Mouse (Mus musculus) retina, embryonic 14.5 days (tissue): ENCODE measurements around the gene 1700061G19Rik.

Experiments
- DNase-seq: peaks from one replicate; pipeline ENCODE4 v3.0.0-alpha.2; 2015; ENCODE audit warnings: low spot score

The 1700061G19Rik gene

DNA sequence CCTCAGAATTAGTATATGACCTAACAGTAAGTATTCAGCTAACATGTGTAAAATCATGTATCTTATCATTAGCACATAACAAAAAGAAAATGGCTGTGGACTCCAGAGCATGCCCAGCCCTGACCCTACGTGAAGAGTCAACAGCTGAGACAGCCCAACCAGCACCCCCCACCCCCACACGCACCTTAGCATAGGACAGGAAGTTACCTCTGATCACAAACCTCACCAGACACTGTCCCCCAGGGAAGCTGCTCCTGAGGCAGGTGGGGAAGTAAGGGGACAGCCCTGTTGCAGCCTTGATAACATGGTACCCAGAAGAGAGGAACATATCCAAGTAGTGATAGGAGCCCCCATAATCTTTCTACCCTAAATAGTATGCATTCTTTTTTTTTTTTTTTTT is 50.7 kb downstream of the 1700061G19Rik start:
- DNase-seq = no peak

DNA sequence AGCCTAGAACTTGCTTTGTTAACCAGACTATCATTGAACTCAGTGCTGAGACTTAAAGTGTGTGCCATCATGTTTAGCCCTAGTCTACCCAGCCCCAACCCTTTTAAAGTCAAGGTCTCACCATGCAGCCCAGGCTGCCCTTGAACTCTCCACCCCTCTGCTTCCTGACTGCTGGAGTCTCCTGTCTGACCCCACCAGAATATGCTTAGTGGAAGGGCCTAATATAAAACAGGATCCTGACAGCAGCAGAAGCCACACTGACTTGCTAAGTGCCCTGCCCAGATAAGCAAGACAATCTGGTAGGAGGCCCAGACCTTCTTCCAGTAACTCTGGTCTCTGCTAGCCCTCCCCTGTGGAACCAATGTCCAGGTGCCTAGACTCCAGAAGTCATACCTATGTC is 53.8 kb downstream of the 1700061G19Rik start:
- DNase-seq = no peak

DNA sequence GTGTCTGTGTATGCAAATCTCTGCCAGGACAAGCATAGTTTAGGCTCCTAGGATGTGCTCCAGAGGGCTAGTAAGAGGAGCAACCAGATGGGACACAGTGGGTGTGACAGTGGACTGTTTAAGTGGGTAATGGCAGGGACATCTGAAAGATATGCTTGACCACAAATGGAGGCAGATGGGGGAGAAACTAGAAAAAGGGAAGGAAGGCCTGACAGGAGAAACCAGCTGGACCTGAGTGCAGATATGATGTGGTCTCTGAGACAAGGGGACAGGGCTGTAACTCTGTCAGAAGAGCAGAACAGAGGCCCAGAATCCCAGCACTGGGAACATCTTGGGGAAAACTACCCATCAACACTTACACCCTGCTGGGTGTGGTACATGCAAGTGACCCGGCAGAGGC is 54.3 kb downstream of the 1700061G19Rik start:
- no peak for DNase-seq

DNA sequence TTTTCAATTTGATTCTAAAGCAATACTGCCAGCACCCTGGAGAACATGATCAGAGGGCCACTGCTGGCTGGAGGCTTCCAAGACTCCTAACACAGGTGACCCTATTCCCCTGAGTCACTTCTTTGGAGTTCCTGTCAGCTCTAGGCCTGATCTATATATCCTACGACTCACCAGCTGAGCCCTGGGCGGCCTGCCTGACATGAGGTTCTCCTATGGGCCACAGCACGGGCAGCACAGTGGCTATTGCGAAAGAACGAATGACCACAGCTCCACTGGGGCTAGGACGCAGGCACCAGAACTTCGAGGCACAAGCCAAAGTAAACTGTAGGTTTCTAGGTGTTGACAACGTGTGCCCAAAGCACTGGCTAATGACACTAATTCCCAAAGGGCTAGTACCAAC is 54.7 kb downstream of the 1700061G19Rik start:
- DNase-seq = no peak

DNA sequence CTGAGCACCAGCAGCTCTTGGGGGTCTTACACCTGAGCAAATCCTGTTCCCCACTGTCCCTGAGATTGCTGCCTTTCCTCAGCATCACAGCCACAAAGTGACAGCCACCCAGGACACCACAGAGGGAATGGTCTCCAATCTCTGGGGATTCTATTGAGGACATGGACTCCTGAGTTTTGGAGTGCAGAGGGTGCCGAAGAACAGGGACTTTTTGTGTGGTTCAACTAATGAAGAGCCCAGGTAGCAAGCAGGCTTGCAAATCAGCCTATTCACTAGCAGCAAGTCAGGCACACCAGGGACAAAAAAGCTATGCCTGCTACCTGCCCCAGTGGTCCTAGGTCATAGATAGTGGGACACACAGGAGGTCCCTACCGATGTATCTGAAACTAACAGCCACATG is 58.1 kb downstream of the 1700061G19Rik start:
- no peak for DNase-seq

DNA sequence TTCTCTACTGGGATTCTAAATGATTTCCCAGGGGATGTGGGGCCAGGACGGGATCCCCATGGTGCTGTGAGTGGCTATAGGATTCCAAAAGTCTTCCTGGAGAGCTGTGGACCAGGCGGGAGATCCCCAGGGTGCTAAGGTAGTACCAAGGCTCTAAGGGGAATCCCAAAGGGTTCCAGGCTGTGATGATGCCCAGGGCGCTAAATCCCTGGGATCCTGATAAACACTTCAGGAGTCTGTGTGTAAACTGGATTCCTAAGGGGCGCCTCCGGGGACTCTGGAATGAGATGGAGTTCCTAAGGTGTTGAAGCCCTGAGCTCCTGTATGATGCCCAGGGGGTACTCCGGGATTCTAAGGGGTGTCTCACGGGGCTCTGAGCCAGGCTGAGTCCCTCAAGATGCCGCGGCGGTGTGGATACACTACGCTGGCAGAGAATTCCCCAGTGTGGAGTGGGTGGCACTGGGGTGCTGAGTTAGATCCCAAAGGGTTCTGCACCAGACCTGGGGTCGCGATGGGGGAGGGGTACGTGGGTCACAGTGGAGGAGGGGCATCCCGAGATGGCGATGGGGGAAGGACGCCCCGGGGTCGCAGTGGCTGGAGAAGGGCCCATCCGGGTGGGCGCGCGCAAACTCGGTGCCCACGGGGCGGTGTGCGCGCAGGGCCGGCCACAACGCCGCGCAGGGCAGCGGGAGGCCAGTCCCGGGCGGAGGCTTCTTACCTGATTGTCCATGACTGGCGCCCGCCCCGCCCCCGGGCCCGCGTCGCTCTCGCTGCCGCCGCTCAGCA is 59.5 kb downstream of the 1700061G19Rik start:
- DNase-seq = no peak

DNA sequence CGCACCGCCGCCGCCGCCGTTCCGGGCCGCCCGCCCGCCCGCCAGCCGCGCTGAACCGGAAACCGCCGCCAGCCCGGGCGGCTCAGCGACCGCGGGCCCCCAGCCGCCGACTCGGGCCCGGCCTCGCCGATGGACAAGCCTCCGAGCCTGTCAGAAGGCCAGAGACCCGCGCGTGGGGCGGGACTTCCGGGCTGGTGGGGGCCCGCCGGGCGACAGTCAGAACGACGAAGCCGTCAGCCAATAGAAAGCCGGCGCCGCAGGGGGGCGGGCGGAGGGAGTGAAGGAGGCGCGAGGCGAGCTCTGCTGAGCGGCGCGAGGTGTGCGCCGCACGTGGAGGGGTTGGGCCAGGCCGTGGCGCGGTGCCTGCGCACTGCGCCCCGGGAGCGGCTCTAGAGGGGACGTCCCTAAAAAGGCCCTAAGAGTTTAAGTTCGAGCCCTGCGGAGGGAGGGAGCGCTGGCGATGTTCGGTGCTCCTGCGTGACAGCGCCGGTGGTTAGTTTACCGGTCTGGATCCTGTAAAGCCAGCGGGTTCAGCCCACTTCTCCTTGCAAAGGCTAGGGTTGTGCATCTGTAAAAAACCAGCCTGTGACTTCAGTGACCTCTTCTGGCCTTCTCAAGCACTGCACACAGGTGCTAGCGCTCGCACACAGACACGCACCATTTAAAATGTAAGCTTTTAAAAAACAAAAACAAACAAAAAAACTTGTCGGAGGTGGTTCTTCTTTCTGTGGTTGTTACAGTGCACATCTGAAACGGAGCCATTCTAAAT is 60.3 kb downstream of the 1700061G19Rik start, which contains the start of gene Mllt1:
Mllt1 (minus strand) TSS at position 53 of the 769 bp plus-strand sequence.
- DNase-seq = peak; percentile 98

DNA sequence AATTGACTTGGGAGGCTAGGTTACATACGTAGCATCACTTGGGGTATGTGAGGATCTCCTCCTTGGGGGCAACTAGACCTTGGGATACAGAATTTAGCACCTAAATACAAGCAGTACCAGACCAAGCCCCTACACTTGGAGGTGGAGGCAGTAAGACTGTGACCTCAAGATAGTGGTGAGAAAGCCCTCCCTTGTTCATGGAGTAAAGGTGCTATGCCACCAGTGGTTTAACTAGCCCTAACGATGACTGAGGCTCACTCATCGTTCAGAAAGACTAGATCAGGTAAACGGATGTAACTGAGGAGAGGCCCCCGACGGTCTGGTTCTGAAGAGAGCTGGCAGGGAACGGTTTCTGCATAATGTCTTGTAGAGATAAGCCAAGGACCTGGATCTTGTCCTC is 61.5 kb downstream of the 1700061G19Rik start:
- DNase-seq = no peak
